Mouse (Mus musculus) heart, postnatal 36 days (tissue): Measurements from ENCODE around the gene Gm44973. TPM values are rescaled to one million over a fixed set of nuclear protein-coding genes. Genes with fewer than 3 reads are reported as not detected.
"Not testable (repeated sequence)": the region's sequence is repeated elsewhere in the genome, so short reads cannot be mapped to it uniquely, and the experiment has no call there.

Source experiments
- DNase-seq, 2 experiments: peaks; one replicate each; pipeline ENCODE4 v3.0.0; 2021 to 2022
- intact Hi-C: fragments of 180-260 bp; cut with DNase I; formaldehyde crosslinking; loops from one replicate; pipeline ENCODE4 v1.15.1; 2025
- total RNA-seq, 2 experiments: library from RNA; stranded (reverse); gene quantifications; 2 replicates each; pipeline ENCODE4 v1.2.3; 2021

Gene Gm44973
- total RNA-seq, result not detected

- DNase-seq, result peak; percentile 89 to 96
- intact Hi-C loops, result loop anchor here (2.0 to 10.0 kb wide), 4 partner anchors 45 to 361 kb away; partner anchors contain the start of genes Ppp6r1 and Ube2s
These were observed at the start of gene Gm44973 for GRCm38 (mm10) chr7:5015118-5016001. Gene Gm44973 (plus strand): TSS chr7:5015496.

GRCm38 (mm10) chr7:4971068-4971467 is 44.2 kb upstream of the Gm44973 start, which contains the start of gene Sbk3:
Gene Sbk3 (minus strand): TSS chr7:4971168.
- intact Hi-C loops, result no loop called here
- no peak for DNase-seq

- DNase-seq, result peak; percentile 41 to 45
- intact Hi-C loops, result no loop called here
These were observed 43.6 kb upstream of the Gm44973 start for GRCm38 (mm10) chr7:4971710-4972109.

- intact Hi-C loops, result no loop called here
- peak; percentile 67 to 73 for DNase-seq
These were observed 42.8 kb upstream of the Gm44973 start for GRCm38 (mm10) chr7:4972321-4973047.

GRCm38 (mm10) chr7:4975455-4975854 is 39.8 kb upstream of the Gm44973 start:
- DNase-seq, result no peak
- intact Hi-C loops, result no loop called here

GRCm38 (mm10) chr7:4976832-4977231 is 38.5 kb upstream of the Gm44973 start:
- DNase-seq, result no peak
- intact Hi-C loops, result no loop called here

GRCm38 (mm10) chr7:4988250-4988649 is 27.0 kb upstream of the Gm44973 start:
- intact Hi-C loops, result no loop called here
- DNase-seq, result no peak

GRCm38 (mm10) chr7:4993347-4993998 is 21.8 kb upstream of the Gm44973 start:
- intact Hi-C loops, result no loop called here
- DNase-seq, result no peak

- no peak for DNase-seq
- intact Hi-C loops, result no loop called here
These were observed 21.1 kb upstream of the Gm44973 start for GRCm38 (mm10) chr7:4993999-4994788.

GRCm38 (mm10) chr7:4995268-4996002 is 19.9 kb upstream of the Gm44973 start:
- intact Hi-C loops, result loop anchor here (2.0 kb wide), 1 partner anchor 55 kb away; the partner anchor contains the start of gene Zfp580

GRCm38 (mm10) chr7:4996003-4996895 is 19.0 kb upstream of the Gm44973 start, which contains the start of gene Zfp579:
Gene Zfp579 (minus strand): TSS chr7:4996158.
- intact Hi-C loops, result loop anchor here (2.0 kb wide), 1 partner anchor 55 kb away; the partner anchor contains the start of gene Zfp580
- peak; percentile 91 to 93 for DNase-seq

More at GRCm38 (mm10) chr7:4995268-4996002, 19.9 kb upstream of the Gm44973 start:
- no peak for DNase-seq

- intact Hi-C loops, result loop anchor here (2.0 kb wide), 1 partner anchor 54 kb away; the partner anchor contains the start of gene Zfp580
- no peak for DNase-seq
These were observed 18.4 kb upstream of the Gm44973 start for GRCm38 (mm10) chr7:4996934-4997333.

- intact Hi-C loops, result no loop called here
- DNase-seq, result no peak
These were observed 15.4 kb upstream of the Gm44973 start for GRCm38 (mm10) chr7:4999876-5000275.

GRCm38 (mm10) chr7:5002876-5003275 is 12.4 kb upstream of the Gm44973 start:
- intact Hi-C loops, DNase-seq: not testable (repeated sequence)

GRCm38 (mm10) chr7:5008229-5008628 is 7.1 kb upstream of the Gm44973 start:
- intact Hi-C loops, result no loop called here
- DNase-seq, result no peak

- intact Hi-C loops, result loop anchor here (10.0 kb wide), 2 partner anchors 198 to 358 kb away; partner anchors contain the start of genes Ppp6r1 and Ube2s
- DNase-seq, result no peak
These were observed 2.4 kb upstream of the Gm44973 start for GRCm38 (mm10) chr7:5012681-5013513.
